Mouse (Mus musculus) monocyte, adult 59 days (primary cell): Measurements from ENCODE around the gene Kctd11. TPM values are rescaled to one million over a fixed set of nuclear protein-coding genes. Genes with fewer than 3 reads are reported as not detected.

Source experiments
- total RNA-seq, 2 experiments: library from RNA; stranded (reverse); gene quantifications; one replicate each; pipeline ENCODE4 v1.2.4; 2023

The Kctd11 gene
- total RNA-seq: 1 to 10 TPM; 6.0 TPM

GRCm38 (mm10) chr11:69880853-69881603 is at the start of gene Kctd11:
Gene Kctd11 (minus strand): TSS chr11:69881406.

GRCm38 (mm10) chr11:69921114-69922011 is 40.2 kb upstream of the Kctd11 start, which contains the start of gene Eif5a:
Gene Eif5a (minus strand): TSS chr11:69921958.

GRCm38 (mm10) chr11:69913554-69914371 is 32.6 kb upstream of the Kctd11 start, which contains the start of gene Gps2:
Gene Gps2 (plus strand): TSS chr11:69913888.

GRCm38 (mm10) chr11:69900471-69901405 is 19.5 kb upstream of the Kctd11 start, which contains the start of the genes 2810408A11Rik and Neurl4:
Gene 2810408A11Rik (minus strand): TSS chr11:69900987.
Gene Neurl4 (plus strand): TSS chr11:69901072.

GRCm38 (mm10) chr11:69895291-69895690 is 14.1 kb upstream of the Kctd11 start, which contains the start of gene Acap1:
Gene Acap1 (minus strand): TSS chr11:69895539.

GRCm38 (mm10) chr11:69877878-69878277 is 3.3 kb downstream of the Kctd11 start, which contains the start of gene Tmem95:
Gene Tmem95 (minus strand): TSS chr11:69878018.

GRCm38 (mm10) chr11:69858113-69858998 is 22.9 kb downstream of the Kctd11 start, which contains the start of gene Tnk1:
Gene Tnk1 (minus strand): TSS chr11:69858730.

GRCm38 (mm10) chr11:69846198-69846680 is 35.0 kb downstream of the Kctd11 start, which contains the start of gene Plscr3:
Gene Plscr3 (plus strand): TSS chr11:69846376.

GRCm38 (mm10) chr11:69837952-69838713 is 43.1 kb downstream of the Kctd11 start, which contains the start of gene Tmem256:
Gene Tmem256 (plus strand): TSS chr11:69838514.

GRCm38 (mm10) chr11:69837604-69837951 is 43.6 kb downstream of the Kctd11 start, which contains the start of gene Nlgn2:
Gene Nlgn2 (minus strand): TSS chr11:69837784.

Other genes with a start within 250 kb of the Kctd11 start
- gene Fxr2, start 248.4 kb downstream of the Kctd11 start, total RNA-seq: 10 to 100 TPM; 68.3 to 68.4 TPM
- under 1 TPM in 1 of 2 experiments, not detected in 1; 0.64 TPM for gene Sox15, start 226.1 kb downstream of the Kctd11 start, total RNA-seq
- 10 to 100 TPM; 73.1 to 74.9 TPM for gene Mpdu1, start 218.8 kb downstream of the Kctd11 start, total RNA-seq
- 100 to 1,000 TPM; 685 to 696 TPM for gene Cd68, start 215.3 kb downstream of the Kctd11 start, total RNA-seq
- 100 to 1,000 TPM; 892 to 975 TPM for gene Eif4a1, start 209.0 kb downstream of the Kctd11 start, total RNA-seq
- 100 to 1,000 TPM; 109 to 116 TPM for gene Senp3, start 199.3 kb downstream of the Kctd11 start, total RNA-seq
- gene Tnfsf13, start 195.6 kb downstream of the Kctd11 start, total RNA-seq: 10 to 100 TPM; 63.1 to 66.0 TPM
- 10 to 100 TPM; 66.6 to 77.0 TPM for gene Tnfsf12, start 185.6 kb downstream of the Kctd11 start, total RNA-seq
- gene Tnfsfm13, start 185.3 kb downstream of the Kctd11 start, total RNA-seq: 10 to 100 TPM; 23.6 to 27.1 TPM
- 100 to 1,000 TPM; 114 to 142 TPM for gene Polr2a, start 122.8 kb downstream of the Kctd11 start, total RNA-seq
- not detected for gene Slc35g3, start 119.4 kb downstream of the Kctd11 start, total RNA-seq
- gene Zbtb4, start 115.5 kb downstream of the Kctd11 start, total RNA-seq: 10 to 100 TPM; 16.0 to 20.0 TPM
- gene Chrnb1, start 85.5 kb downstream of the Kctd11 start, total RNA-seq: under 1 TPM; 0.45 to 0.49 TPM
- 1 to 10 TPM in 1 of 2 experiments, under 1 TPM in 1; 0.76 to 1.3 TPM for gene Fgf11, start 79.5 kb downstream of the Kctd11 start, total RNA-seq
- gene Tmem102, start 75.8 kb downstream of the Kctd11 start, total RNA-seq: not detected
- gene Gm39566, start 66.1 kb downstream of the Kctd11 start, total RNA-seq: not detected
- gene Spem2, start 62.9 kb downstream of the Kctd11 start, total RNA-seq: not detected
- gene Spem1, start 59.2 kb downstream of the Kctd11 start, total RNA-seq: not detected
- gene Nlgn2, start 43.6 kb downstream of the Kctd11 start, total RNA-seq: 1 to 10 TPM; 1.9 to 2.6 TPM
- gene Tmem256, start 42.9 kb downstream of the Kctd11 start, total RNA-seq: 100 to 1,000 TPM; 100 to 117 TPM
- 10 to 100 TPM; 39.8 to 43.6 TPM for gene Plscr3, start 35.0 kb downstream of the Kctd11 start, total RNA-seq
- gene Tnk1, start 22.7 kb downstream of the Kctd11 start, total RNA-seq: not detected
- not detected for gene Tmem95, start 3.4 kb downstream of the Kctd11 start, total RNA-seq
- gene Acap1, start 14.1 kb upstream of the Kctd11 start, total RNA-seq: 10 to 100 TPM; 10.4 to 12.2 TPM
- gene 2810408A11Rik, start 19.6 kb upstream of the Kctd11 start, total RNA-seq: under 1 TPM; 0.31 to 0.49 TPM
- gene Neurl4, start 19.7 kb upstream of the Kctd11 start, total RNA-seq: 10 to 100 TPM; 30.0 to 30.4 TPM
- 100 to 1,000 TPM; 110 to 112 TPM for gene Gps2, start 32.5 kb upstream of the Kctd11 start, total RNA-seq
- gene Eif5a, start 40.6 kb upstream of the Kctd11 start, total RNA-seq: 100 to 1,000 TPM; 407 to 410 TPM
- gene Ybx2, start 54.4 kb upstream of the Kctd11 start, total RNA-seq: 1 to 10 TPM in 1 of 2 experiments, not detected in 1; 1.6 TPM
- not detected for gene Slc2a4, start 66.8 kb upstream of the Kctd11 start, total RNA-seq
- not detected for gene Cldn7, start 83.4 kb upstream of the Kctd11 start, total RNA-seq
- 100 to 1,000 TPM; 107 to 143 TPM for gene Ctdnep1, start 99.8 kb upstream of the Kctd11 start, total RNA-seq
- gene Elp5, start 101.1 kb upstream of the Kctd11 start, total RNA-seq: 10 to 100 TPM; 44.3 to 49.5 TPM
- 100 to 1,000 TPM; 469 to 485 TPM for gene Gabarap, start 109.7 kb upstream of the Kctd11 start, total RNA-seq
- 10 to 100 TPM; 64.3 to 77.5 TPM for gene Phf23, start 114.4 kb upstream of the Kctd11 start, total RNA-seq
- 10 to 100 TPM; 30.2 to 33.6 TPM for gene Dvl2, start 119.2 kb upstream of the Kctd11 start, total RNA-seq
- gene Acadvl, start 134.0 kb upstream of the Kctd11 start, total RNA-seq: 10 to 100 TPM; 43.9 to 56.5 TPM
- gene Dlg4, start 135.5 kb upstream of the Kctd11 start, total RNA-seq: 10 to 100 TPM; 11.0 to 19.4 TPM
- not detected for gene Asgr1, start 172.7 kb upstream of the Kctd11 start, total RNA-seq
- gene Asgr2, start 211.2 kb upstream of the Kctd11 start, total RNA-seq: 1 to 10 TPM; 3.7 to 3.8 TPM
- gene Mgl2, start 248.9 kb upstream of the Kctd11 start, total RNA-seq: 1 to 10 TPM; 7.0 to 7.1 TPM